Mouse (Mus musculus) cerebellum, adult 9-11 months (tissue): ENCODE measurements at regions not wholly inside any gene's neighbourhood (a gene's known extent, or its start where the extent isn't known, plus 50 kb on each side); places are given as distances from the start of the nearest gene placed in this dataset.

Experiments
- DNase-seq: peaks from one replicate; pipeline ENCODE4 v3.0.0; 2022

DNA sequence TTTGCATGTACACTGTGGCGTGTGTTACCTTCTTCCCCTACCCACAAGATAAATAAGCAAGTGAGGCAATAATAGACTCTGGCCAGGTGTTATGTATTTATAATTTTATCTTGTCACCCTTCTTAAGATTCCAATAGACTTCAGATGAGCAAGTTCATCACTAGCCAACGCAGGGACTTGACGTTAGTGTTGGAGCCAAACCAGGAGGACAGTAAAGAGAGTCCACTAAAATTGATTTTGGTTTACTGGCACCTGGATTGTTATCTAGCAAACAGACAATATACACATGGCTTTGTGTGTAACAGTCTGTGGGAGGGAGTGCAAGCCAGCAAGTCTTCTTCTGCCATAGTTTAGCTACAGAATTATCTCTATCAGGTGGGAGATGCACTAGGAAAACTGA lies 236.0 kb downstream of the Ndfip2 start:
- DNase-seq: no peak

- DNase-seq: no peak
These were observed 231.8 kb downstream of the Ndfip2 start for GRCm38 (mm10) chr14:105490158-105490557.

GRCm38 (mm10) chr14:105483352-105484083 lies 225.1 kb downstream of the Ndfip2 start:
- peak; percentile 23 for DNase-seq

GRCm38 (mm10) chr14:105482644-105483351 lies 224.4 kb downstream of the Ndfip2 start:
- DNase-seq: no peak

DNA sequence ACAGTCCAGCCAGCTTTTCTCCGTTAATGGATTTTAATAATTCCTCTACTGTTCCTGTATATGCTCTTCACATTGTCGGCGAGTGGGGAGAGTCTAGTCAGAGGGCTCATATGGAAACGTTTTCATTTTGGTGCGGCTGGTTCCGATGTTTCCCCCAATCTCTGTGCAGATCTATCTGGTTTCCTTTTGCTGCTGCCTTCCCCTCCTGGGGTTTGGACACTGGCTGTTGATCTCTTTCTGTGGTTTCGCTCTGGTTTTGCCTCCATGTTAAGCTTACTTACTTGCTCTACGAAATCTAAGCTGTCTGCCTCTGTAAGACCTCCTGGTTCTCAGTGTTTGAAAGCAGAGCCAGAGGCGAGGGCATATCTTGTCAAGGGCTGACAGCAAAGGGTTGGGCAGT lies 221.7 kb downstream of the Ndfip2 start:
- DNase-seq: no peak

DNA sequence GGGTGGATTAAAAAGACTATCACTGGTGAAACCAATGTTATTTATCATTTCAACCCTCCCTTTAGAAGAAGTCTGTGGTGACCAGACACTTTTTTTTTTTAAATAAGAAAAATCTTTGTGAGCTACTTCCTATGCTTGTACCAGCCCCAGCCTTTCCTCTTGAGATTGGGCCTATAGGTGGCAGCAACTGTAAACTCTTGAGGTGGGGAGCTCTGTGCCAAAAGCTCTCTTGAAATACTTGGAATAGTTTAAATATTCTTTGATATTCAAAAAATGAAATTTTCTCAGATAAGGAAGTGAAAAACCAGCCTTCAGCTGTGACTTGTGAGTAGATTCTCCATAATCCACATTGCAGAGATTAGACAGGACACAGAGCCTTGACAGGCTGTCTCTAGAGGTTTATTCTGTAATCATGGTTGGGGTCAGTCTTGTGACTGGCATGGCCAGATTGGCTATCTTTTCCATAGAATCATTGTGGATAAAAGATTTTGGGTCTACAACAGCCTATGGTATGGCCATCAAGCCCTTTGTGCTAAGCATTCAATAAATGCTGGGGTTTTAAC lies 216.7 kb downstream of the Ndfip2 start:
- peak; percentile 28 for DNase-seq

- no peak for DNase-seq
These were observed 190.6 kb downstream of the Ndfip2 start for GRCm38 (mm10) chr14:105448919-105449458.

DNA sequence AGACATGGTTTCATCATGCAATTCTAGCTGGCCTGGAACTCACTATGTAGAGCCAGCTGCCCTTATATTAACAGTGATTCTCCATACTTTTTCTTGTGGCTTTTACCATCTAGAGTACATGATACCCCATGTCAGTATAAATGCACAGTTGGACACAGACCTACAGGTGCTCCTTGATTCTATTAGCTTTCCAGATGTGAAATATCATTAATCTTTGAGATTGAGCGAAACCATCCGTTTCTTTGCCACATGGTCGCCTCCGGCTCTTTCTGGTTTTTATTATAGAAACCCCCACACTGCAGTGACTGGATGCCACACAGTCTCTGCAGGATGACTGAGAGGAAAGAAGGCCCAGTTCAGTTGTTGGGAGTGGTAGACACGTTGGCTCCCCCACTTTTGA lies 188.7 kb downstream of the Ndfip2 start:
- no peak for DNase-seq

DNA sequence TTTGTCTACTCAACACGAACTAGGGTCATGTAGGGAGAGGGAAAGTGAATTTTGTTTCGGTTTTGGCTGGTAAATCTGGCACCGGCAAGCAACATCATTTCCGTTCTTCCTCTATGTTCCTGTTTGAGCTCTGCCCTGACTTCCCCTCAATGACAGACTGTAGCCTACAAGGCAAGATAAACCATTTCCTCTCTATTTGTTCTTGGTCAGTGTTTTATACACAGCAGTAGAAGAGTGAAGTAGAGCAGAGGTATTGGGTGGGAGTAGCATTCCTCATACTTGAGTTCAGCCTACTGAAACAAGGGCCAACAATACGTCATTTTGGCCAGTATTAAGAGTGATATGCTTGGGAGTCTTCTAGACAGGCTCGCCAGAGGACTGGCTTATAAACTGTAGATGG lies 177.0 kb downstream of the Ndfip2 start:
- DNase-seq: no peak

DNA sequence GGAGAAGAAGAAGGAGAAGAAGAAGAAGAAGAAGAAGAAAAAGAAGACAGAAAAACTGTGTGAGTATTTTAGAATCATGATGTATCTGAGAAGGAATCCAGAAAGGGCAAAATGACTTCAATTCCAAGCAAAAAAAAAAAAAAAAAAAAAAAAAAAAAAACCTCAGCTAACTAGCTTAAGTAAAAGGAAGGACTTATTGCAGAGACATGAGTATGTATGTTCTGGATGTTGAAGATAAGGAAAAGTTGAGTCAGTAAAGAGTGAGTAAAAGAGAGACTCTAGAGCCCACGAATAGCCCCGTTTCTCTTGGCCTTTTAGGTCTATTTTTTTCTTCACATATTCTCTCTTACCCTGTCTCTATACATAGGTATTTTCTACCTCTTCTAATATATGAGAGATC lies 175.1 kb downstream of the Ndfip2 start:
- no peak for DNase-seq

DNA sequence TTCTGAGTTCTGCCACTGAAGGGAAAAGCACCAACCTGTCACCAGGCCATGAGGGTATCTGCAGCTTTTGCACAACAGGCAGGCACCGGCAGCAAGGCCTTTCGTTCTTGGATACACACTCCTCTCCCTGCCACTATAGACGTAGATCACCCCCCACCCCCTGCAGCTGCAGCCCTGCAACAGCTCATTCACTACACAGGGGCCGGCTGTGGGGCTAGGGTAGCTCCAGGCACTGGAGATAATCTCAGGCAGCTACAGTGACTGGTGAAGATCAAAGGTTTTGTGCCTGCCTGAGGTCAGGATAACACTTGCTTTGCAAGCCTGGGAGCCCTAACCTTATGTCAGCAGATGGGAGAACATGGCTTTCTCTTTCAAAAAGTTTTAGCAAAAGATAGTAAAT lies 174.3 kb downstream of the Ndfip2 start:
- DNase-seq: no peak

- DNase-seq: no peak
These were observed 173.2 kb downstream of the Ndfip2 start for GRCm38 (mm10) chr14:105431584-105431983.

- no peak for DNase-seq
These were observed 171.4 kb downstream of the Ndfip2 start for GRCm38 (mm10) chr14:105429664-105430257.

DNA sequence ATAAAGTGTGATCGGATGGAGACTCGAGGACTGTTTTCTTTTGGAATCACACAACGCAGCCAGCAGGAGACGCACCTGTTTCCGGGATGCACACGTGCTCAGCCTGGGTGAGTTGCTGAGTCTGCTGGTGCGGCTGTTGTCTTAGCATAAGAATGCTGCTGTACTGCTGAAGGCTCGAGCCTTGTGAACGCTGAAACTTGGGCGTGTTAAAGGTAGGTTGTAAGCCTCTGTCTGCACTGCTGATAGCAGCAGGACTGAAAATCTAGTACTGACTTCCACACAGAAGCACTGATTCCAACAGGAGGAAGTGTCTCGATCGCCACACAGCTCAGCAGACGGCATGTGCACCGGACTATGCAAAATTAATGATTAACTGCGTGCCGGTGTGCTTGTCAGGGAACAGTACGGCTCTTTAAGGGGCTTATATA lies 169.1 kb downstream of the Ndfip2 start:
- peak; percentile 1 for DNase-seq

DNA sequence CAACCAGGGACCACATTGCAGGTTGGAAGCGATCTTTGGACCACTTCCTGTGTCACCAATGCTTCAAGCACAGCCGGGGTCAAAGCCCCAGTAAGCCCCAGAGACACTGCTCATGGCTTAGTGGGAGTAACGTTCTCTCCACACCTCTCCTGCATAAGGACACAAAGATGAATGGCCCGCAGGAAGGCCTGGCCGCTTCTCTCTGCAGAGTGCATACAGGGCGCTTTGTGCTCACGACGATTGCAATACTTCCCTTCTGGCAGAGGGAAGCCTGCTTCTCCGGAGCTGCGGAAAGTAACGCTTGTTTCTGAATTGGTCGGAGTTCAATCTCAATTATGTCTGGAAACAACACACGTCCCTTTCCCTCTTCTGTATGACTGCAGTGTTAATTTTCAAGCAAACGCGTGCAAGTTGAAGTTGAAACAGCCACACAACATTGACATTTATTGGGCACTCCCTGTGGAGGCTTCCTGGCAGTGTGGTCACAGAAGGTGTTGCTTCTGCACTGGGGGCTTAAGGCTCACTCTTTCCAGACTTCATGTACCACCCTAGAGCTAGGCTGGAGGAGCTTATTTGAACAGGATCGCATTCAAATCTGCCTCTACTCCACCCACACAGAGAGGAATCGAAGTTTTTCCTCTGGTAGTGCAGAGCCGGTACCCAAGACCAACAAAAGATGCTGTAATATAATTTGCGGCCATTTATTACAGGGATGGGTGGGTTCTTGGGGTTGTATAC lies 168.4 kb downstream of the Ndfip2 start:
- no peak for DNase-seq

GRCm38 (mm10) chr14:105417967-105418366 lies 159.6 kb downstream of the Ndfip2 start:
- no peak for DNase-seq

GRCm38 (mm10) chr14:105417458-105417960 lies 159.1 kb downstream of the Ndfip2 start:
- no peak for DNase-seq

DNA sequence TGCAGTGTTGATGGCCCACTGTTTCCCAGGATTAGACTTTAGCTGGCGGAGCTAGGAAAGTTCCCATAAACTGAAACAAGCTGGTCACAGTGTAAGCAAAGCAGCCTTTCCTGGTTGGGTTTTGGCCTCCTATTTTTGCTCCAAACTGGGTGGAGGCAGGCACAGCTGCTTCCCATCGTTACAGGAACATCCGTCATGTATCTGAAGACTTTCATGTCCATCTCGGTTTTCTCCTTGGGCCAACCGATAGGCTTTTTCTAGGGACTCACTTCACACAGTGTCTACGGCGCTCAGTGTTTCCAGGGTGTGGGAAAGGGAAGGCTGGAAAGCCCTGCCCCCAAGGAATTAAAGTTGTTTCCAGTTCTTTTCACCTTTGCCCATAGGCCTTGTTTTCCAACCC lies 158.6 kb downstream of the Ndfip2 start:
- no peak for DNase-seq

DNA sequence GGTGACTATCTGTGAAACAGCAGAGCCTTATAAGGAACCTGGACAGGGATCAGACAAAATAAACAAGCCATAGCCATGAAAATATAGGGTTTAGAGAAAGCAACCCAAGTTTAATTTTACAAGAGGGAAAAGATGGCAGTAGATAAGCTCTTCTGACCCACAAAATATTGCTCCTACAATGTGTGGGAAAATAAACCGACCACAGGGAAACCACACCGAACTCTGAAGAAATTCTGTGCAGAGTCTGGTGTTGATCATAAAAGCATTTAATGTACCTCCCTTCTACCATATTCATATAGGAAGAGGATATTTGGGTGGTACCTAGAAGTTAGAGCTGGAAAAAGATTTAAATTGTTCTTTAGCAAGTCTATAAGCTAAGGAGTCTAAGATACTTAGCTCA lies 146.3 kb downstream of the Ndfip2 start:
- no peak for DNase-seq

DNA sequence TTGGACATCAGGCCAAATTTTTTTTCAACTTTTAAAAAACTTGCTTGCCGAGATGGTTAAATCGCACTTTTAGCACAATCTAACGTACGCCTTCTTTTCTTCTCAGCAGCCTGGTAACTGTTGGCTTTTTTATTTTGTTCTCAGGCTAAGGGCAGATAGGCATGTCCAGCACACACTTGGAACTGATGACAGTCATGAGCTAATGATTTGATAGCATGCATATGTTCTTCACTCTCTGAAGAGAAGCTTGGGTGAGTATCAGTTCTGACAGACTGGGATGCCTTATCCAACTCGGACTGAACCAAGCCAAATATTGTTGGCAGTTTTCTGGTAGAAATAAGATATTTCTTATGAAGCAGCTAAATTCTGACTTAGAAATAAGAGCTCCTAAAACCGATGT lies 145.9 kb downstream of the Ndfip2 start:
- no peak for DNase-seq

DNA sequence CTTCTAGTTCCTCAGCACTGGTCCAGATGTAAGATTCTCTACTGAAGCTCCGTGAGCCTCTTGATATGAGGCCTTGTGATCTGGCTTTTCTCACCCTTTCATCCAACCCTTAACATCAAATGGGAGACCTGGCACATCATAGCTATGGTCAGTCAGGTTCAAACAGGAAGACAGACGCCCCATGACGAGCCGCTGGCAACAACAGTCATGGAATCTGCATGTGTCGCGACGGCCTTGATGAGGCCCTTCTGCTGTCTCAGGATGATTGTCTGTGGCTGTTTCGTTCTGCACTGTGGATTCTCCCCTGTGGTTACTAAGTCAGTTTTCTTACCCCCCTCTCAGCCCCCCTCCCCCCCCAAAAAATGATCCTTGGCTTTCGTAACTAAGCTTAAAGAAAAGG lies 144.9 kb downstream of the Ndfip2 start:
- no peak for DNase-seq

GRCm38 (mm10) chr14:105402556-105402955 lies 144.2 kb downstream of the Ndfip2 start:
- DNase-seq: no peak

- peak; percentile 72 for DNase-seq
These were observed 139.1 kb downstream of the Ndfip2 start for GRCm38 (mm10) chr14:105397467-105397866.
